Mouse (Mus musculus): ENCODE measurements around the gene Gm42674.

- TF ChIP-seq CTCF (IDR thresholded peaks at IDR 0.05; ENCODE audit: low read depth) (no peak), EP300 (IDR thresholded peaks at IDR 0.05; ENCODE audit: low read depth) (no peak)
These were observed 1.1 kb upstream of the Gm42674 start for GRCm38 (mm10) chr3:90600458-90601195.

Data from heart, postnatal 0 days (tissue).